Mouse (Mus musculus) ES-E14 (cell line): ENCODE data around the gene Slc38a1.

Source experiments
- CHD2 ChIP-seq: IDR thresholded peaks from 2 replicates; pipeline ENCODE4 v1.6.1; 2014; ENCODE audit warnings: mild to moderate bottlenecking, low read depth, low read length, inconsistent platforms
- HCFC1 ChIP-seq: IDR thresholded peaks from 2 replicates; pipeline ENCODE4 v1.6.1; 2012; ENCODE audit warnings: low read length, inconsistent platforms, borderline replicate concordance; ENCODE audit not compliant: insufficient read depth
- MAFK ChIP-seq: IDR thresholded peaks from 2 replicates; pipeline ENCODE4 v1.6.1; 2014; ENCODE audit warnings: mild to moderate bottlenecking, low read depth, low read length, inconsistent platforms; ENCODE audit not compliant: insufficient read depth
- ZC3H11A ChIP-seq: IDR thresholded peaks from 2 replicates; pipeline ENCODE4 v1.6.1; 2012; ENCODE audit warnings: low read depth, mild to moderate bottlenecking, inconsistent platforms, low read length, borderline replicate concordance

- TF ChIP-seq ZC3H11A, result no peak
- TF ChIP-seq MAFK, result no peak
- TF ChIP-seq CHD2, result no peak
- no peak for TF ChIP-seq HCFC1
Measured at GRCm38 (mm10) chr15:96542135-96542534, 100.6 kb downstream of the Slc38a1 start.
